Mouse (Mus musculus) bone marrow macrophage, adult 2 months (primary cell): ENCODE measurements around the gene Minos1. TPM values are rescaled to one million over a fixed set of nuclear protein-coding genes. Genes with fewer than 3 reads are reported as not detected.

Source experiments
- H3K27ac ChIP-seq: 2 replicates; pipeline ENCODE4 v1.5.1; 2012; ENCODE audit warnings: low read depth, low read length; ENCODE audit not compliant: insufficient read depth
- H3K4me1 ChIP-seq: 2 replicates; pipeline ENCODE4 v1.6.1; 2012; ENCODE audit warnings: low read length; ENCODE audit not compliant: control insufficient read depth, insufficient read depth
- H3K4me3 ChIP-seq: 2 replicates; pipeline ENCODE4 v1.5.1; 2012; ENCODE audit warnings: mild to moderate bottlenecking, low read length, moderate library complexity; ENCODE audit not compliant: insufficient read depth
- CTCF ChIP-seq: IDR thresholded peaks from 2 replicates; pipeline ENCODE4 v1.5.1; 2012; ENCODE audit warnings: low read depth, mild to moderate bottlenecking, low read length, moderate library complexity
- POLR2A ChIP-seq: IDR thresholded peaks from 2 replicates; pipeline ENCODE4 v1.6.1; 2012; ENCODE audit warnings: mild to moderate bottlenecking, low read depth, low read length, borderline replicate concordance
- polyA plus RNA-seq: library from polyadenylated mRNA; stranded (reverse); fragments of >200 nt; gene quantifications from 2 replicates; pipeline ENCODE4 v1.2.4, GENCODE M21; 2012; ENCODE audit not compliant: missing spikeins, insufficient read depth, insufficient read length

Minos1 gene
- polyA plus RNA-seq, 1 experiment = 151 TPM

DNA sequence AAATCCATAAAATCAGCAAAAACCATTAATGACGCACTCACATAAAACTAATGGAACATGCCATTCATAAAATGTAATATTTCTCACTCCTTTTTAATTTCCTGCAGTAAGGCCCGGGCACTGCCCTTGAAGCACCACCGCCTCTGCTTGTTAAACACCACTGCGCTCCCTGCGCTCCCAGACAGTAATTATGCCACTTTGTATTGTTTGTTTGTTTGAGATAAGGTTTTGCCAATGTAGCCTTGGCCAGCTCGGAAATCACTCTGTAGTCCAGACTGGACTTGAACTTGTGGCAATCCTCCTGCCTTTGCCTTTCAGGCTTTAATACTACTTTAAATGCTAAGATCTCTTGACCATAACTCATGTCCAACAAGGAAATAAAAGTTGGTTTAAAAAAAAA lies 6.0 kb downstream of the Minos1 start:
- TF ChIP-seq POLR2A (no peak), CTCF (no peak)
- peaks cover 19% of the 10 kb centered on the region for H3K4me1 ChIP-seq
- no peak overlapping the region for H3K27ac ChIP-seq

DNA sequence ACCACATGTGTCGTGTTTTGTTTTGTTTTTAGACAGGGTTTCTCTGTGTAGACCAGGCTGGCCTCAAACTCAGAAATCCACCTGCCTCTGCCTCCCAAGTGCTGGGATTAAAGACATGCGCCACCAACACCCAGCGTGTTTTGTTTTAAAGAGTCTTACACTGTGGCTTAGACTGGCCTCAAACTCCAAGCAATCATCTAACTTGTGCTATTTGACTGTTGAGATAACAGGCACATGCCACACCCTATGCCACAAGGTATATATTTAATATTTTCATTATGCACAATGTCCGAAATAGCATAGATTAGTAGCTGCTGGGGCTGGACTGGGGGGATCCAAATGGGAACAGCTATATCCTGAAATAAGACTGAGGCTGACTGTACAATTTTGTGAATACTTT lies 8.4 kb downstream of the Minos1 start:
- Histone ChIP-seq H3K4me3 (no peak overlapping the region), H3K27ac (no peak overlapping the region), H3K4me1 (peaks cover 35% of the 10 kb centered on the region)
- TF ChIP-seq CTCF = no peak
- TF ChIP-seq POLR2A = no peak

More for the DNA sequence above, 6.0 kb downstream of the Minos1 start:
- no peak overlapping the region for H3K4me3 ChIP-seq

DNA sequence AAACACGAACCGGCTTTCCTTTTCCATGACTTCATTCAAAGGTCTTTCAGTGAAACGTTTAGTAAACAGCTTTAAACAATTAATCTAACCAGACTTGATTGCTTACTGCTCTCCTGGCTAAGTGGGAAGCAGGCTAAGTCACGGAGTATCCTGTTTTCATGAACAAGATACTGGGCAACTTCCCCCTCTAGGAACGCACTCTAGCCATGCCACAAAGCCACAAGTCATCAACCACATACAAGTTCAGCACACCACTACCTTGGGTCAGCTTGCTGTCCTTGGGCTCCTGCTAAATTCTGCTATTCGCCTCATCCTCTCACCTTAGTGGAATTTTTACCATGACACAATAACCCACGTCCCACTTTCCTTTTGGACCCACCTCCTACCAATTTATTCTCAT lies 9.9 kb downstream of the Minos1 start:
- Histone ChIP-seq H3K4me3 (no peak overlapping the region), H3K4me1 (peaks cover 46% of the 10 kb centered on the region), H3K27ac (0 out of 2 replicates have a peak overlapping the region, but pooled peaks have one; percentile 26)
- no peak for TF ChIP-seq CTCF
- no peak for TF ChIP-seq POLR2A

DNA sequence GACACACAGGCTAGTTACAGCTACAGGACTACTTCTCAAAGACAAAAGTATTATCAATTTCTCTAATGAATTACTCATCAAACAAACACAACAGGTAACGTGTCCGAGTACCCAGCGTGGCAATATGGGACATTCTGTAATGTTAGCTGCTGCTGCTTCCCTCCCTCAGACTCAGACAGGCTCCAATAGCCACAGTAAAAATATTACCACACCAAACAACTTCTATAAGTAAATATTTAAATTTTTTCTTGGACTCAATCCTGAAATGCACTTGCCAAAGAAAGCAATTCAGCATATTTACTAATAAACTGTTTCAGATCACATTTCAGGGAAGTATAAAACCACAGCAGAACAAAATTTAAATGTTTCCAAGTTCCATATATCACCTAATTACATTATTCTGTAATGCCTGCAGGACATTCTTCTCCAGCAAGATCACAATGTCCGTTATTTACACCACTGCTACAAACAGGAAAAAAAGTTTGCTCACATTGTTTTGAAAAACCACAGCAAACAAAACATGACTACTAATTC lies 10.6 kb downstream of the Minos1 start:
- Histone ChIP-seq H3K4me3 (no peak overlapping the region), H3K27ac (no peak overlapping the region), H3K4me1 (peaks cover 49% of the 10 kb centered on the region)
- no peak for TF ChIP-seq CTCF
- no peak for TF ChIP-seq POLR2A

DNA sequence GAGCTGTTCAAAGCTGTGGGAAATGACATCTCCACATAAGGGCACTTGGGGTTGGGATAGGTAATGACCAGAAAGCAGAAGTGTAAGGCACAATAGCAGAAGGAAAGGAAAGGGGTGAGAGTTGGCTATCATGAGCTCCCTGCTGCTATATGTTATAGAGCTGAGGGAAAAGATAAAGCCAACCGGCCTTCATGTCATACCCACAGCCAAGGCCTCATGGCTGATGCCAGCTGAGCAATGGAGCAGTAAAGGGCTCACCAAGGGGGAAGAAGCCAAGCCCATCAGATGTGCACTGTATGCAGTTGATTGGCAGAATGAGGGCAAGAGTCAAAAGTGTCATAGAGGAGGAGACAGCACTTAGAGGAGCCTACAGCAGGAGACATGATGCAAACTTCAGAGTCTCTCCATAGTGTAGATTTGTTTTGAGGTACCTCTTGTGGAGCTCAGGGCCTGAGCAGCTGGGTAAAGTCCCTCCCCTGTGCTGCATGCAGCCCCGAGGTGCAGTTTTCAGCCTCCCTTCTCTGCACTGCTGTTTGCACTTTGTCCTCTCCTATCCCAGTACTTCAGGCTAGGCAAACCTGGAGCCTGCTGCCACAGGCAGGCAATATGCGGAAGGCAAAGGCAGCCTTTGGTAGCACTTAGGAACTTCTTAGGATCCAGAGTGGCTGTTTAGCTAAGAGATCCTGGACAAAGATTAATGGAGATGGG lies 14.4 kb downstream of the Minos1 start:
- Histone ChIP-seq H3K27ac (no peak overlapping the region), H3K4me1 (peaks cover 46% of the 10 kb centered on the region), H3K4me3 (no peak overlapping the region)
- TF ChIP-seq POLR2A (no peak), CTCF (no peak)

DNA sequence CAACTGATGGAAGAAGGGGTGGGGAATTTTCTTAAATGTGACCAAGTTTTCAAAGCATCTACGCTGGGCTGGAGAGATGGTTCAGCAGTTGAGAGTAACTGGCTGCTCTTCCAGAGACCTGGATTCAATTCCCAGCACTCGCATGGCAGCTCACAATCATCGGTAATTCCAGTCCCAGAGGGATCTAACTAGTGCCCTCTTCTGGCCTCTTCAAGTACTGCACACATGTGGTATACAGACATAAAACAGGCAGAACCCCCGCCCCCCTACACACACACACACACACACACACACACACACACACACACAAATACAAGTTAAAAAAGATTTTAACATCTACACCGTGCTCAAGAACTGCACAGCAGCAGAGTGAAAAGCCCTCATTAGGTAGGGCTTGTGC lies 15.2 kb downstream of the Minos1 start:
- no peak overlapping the region for H3K4me3 ChIP-seq
- H3K4me1 ChIP-seq = peaks cover 39% of the 10 kb centered on the region
- TF ChIP-seq POLR2A (no peak), CTCF (peak; percentile 49; the same call in 1 of the 2 replicates)
- H3K27ac ChIP-seq = no peak overlapping the region

DNA sequence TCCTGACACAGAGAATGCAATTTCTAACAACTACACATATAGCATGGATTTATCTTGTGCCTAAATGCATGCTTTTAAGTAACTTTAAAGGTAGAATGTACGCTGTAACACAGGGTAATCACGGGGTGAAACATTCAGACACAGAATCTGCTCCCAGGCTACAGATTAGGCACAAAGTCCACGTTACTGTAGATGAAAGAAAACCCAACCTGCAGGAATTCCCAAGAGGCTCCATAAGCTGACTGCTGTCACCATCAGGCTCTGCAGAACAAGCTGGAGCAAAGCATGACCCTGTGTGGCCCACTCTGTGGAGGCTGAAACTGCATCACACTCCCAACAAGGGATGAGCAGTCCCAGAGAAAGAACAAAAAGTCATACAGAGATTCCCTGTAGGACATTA lies 18.4 kb downstream of the Minos1 start:
- H3K4me3 ChIP-seq = no peak overlapping the region
- no peak for TF ChIP-seq CTCF
- H3K4me1 ChIP-seq = peaks cover 14% of the 10 kb centered on the region
- H3K27ac ChIP-seq = no peak overlapping the region

DNA sequence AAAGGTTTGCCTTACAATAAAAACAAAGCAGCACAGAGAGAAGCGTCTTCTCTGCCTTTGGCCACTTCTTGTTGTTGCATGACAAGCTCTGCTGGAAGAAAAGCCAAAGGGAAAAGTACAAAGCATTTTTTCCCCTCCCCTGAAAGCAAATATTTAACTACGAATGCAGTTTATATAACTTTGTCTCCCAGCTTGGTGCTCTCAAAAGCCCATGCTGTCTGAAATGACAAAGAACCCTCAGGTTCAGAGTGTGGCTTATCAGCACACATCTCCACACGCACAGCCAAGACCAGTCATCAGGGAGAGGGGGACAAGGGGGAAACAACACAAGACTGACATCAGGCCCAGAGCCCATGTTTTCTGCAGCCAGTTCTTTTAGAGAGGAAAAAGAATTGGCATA lies 19.5 kb downstream of the Minos1 start:
- TF ChIP-seq CTCF = no peak
- H3K4me3 ChIP-seq = no peak overlapping the region
- H3K27ac ChIP-seq = no peak overlapping the region
- H3K4me1 ChIP-seq = peaks cover 7% of the 10 kb centered on the region

DNA sequence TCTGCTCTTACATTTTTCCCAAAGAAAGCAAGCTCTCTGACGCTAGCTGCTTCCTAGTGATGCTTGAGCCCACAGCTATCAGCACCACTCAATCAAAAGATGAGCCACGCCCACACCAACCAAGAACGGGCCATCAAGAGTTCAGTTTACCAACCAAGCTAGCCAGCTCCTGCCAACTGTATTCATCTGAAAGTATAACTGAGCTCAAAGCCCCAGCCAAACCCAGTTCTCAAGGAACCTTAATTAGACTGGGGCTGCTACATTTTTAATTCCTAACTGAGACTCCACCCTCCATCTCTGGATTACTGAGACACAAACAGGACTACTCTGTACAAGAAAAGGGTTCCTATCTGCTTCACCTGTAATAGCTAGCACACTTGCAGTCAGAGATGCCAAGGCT lies 20.1 kb downstream of the Minos1 start:
- Histone ChIP-seq H3K4me3 (no peak overlapping the region), H3K4me1 (peaks cover 4% of the 10 kb centered on the region; the same call in 1 of the 2 replicates), H3K27ac (no peak overlapping the region)
- no peak for TF ChIP-seq CTCF
- no peak for TF ChIP-seq POLR2A

DNA sequence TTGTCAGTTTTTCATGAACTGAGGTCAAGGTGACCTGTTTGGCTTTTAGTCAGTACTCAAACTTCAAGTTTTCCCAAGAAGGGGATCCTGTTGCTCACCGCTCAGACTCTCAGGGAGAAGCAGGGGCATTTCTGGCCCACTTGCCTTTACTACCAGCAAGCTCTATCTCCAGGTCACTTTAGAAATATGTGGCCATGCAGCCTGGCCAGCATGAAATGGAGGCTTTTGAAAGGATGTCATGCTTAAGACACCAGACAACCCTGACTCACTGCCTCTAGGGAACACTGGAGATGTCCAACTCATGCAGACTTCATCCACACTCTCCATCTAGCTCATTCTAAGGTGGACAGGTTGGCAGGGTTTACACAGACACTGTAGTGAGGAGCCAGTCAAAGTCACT lies 25.5 kb downstream of the Minos1 start:
- Histone ChIP-seq H3K4me1 (no peaks in the 10 kb centered on the region), H3K4me3 (no peak overlapping the region), H3K27ac (no peak overlapping the region)
- TF ChIP-seq POLR2A (no peak), CTCF (no peak)
